Mouse (Mus musculus) liver, embryonic 14.5 days (tissue): ENCODE measurements around the gene Srrm4.

ENCODE experiments used
- CTCF ChIP-seq: IDR thresholded peaks from 2 replicates; pipeline ENCODE4 v1.5.1; 2016; ENCODE audit warnings: antibody characterized with exemption, low read depth, control low read depth
- EP300 ChIP-seq: IDR thresholded peaks from 2 replicates; pipeline ENCODE4 v1.6.1; 2016; ENCODE audit warnings: antibody characterized with exemption, low read depth

DNA sequence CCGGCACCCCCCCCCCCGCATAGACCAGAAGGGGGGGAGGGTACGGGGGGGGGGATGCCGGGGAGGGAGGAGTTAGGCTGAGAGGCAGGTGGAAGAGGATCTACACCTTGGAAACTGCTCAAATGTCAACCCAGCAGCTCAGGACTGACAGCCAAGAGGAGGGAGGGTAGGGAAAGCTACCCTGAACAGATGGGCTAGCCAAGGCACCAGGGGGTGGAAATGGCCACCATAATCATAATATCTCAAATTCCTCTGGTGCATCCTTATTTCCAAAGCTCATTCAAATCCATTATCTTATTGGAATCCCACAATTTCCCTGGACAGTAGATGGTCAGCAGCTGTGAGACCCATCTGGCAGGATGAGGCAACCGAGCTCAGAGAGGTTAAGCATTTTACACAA is 19.7 kb downstream of the Srrm4 start:
- TF ChIP-seq EP300 (no peak), CTCF (no peak)
